Mouse (Mus musculus) spleen, adult 2 months (tissue): Measurements from ENCODE around the gene Cd2bp2.

Experiments used
- CTCF ChIP-seq: fragments of 200-500 bp; IDR thresholded peaks from 2 replicates; pipeline ENCODE4 v1.5.1; 2011; ENCODE audit warnings: mild to moderate bottlenecking, inconsistent platforms; ENCODE audit not compliant: insufficient read depth, insufficient read length, insufficient replicate concordance; ENCODE audit errors: extremely low read depth
- POLR2A ChIP-seq: fragments of 200-500 bp; IDR thresholded peaks from 2 replicates; pipeline ENCODE4 v1.6.1; 2011; ENCODE audit warnings: low read depth, low read length, inconsistent platforms

- TF ChIP-seq POLR2A (no peak), CTCF (no peak)
Observed at GRCm38 (mm10) chr7:127183345-127183744, 12.5 kb downstream of the Cd2bp2 start.
